Mouse (Mus musculus) layer of hippocampus, adult 18-20 months (tissue): ENCODE measurements around the gene Erap1. TPM values are rescaled to one million over a fixed set of nuclear protein-coding genes. Genes with fewer than 3 reads are reported as not detected.
"Not testable (repeated sequence)": the region's sequence is repeated elsewhere in the genome, so short reads cannot be mapped to it uniquely, and the experiment has no call there.

Source experiments
- DNase-seq, 2 experiments: peaks; one replicate each; pipeline ENCODE4 v3.0.0; 2022; ENCODE audit warnings: low spot score in 2 of 2
- long read RNA-seq: library from polyadenylated mRNA; stranded (forward); transcript quantifications from one replicate; pipeline ENCODE4 v2.0.0, GENCODE M21; 2021
- total RNA-seq, 2 experiments: library from RNA; stranded (reverse); gene quantifications; 2 replicates each; pipeline ENCODE4 v1.2.3; 2021

Gene Erap1
- 1 to 10 TPM; 8.7 to 9.3 TPM for total RNA-seq
- long read RNA-seq, full-length matches to known transcripts, result 2 of 3 reads
- long read RNA-seq, partial matches to known transcripts, result 0 of 3 reads
- long read RNA-seq, other reads (novel, unspliced or antisense), result 1 of 3 reads

GRCm38 (mm10) chr13:74638793-74639711, at the start of gene Erap1:
Erap1 (plus strand) TSS chr13:74639568.
- peak; percentile 7 to 63 for DNase-seq

DNA sequence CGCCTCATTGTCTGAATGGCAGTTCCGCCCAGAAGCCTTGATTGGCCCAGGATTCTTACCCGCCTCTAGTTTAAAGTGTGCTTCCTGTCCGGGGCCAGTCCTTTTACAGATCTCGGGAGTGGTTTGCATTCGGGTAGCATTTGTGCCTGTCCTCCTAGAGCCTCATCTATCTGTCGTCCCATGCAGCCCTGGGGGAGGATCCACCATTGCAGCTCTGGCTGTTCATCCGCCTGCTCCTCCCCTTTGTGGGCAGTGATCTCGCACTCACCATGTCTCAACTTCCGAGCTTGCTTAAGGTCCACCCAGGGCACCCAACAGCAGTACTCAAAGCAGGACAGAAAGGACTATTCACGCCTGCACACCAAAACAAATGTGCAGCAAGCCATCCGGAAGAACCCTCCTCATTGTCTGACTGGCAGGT, 48.0 kb upstream of the Erap1 start:
- not testable (repeated sequence) for DNase-seq

DNA sequence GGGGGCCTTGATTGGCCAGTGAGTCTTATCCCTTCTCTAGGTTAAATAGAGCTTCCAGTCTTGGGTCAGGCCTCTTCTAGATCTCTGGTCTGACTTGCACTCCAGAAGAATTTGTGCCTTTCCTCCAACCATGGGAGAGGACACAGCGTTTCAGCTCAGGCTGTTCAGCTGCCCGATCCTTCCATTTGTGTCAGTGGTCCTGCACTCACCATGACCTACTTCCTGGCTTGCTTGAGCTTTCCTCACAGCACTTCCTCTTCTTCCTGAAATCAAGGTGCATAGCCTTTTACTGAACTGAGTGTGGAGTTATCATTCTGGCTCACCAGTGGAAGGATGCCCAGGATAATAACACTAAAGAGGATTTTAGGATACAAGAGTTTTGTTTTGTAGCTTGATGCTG, 47.5 kb upstream of the Erap1 start:
- not testable (repeated sequence) for DNase-seq

DNA sequence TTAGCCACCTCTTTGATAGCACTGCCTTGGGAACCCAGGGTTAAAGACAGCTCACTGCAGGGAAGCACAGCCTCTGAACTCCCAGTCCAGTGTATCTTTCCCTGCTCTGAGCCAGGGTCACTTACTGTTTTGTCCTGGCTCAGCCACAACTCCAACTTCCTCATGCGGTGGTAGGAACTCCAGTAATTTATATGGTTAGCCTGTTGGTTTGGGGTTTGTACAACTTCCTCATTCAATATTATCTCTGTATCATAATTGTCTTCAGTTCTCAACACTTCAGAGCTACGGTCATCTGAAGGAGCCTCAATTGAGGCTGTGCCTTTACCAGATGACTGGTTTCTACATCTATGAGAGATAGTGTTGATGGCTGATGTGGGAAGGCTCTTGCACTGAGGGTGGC, 42.3 kb upstream of the Erap1 start:
- not testable (repeated sequence) for DNase-seq

GRCm38 (mm10) chr13:74601776-74602175, 37.6 kb upstream of the Erap1 start:
- DNase-seq, result not testable (repeated sequence)

- peak; percentile 77 to 89 for DNase-seq
Observed at GRCm38 (mm10) chr13:74617163-74618019, 22.0 kb upstream of the Erap1 start.

DNA sequence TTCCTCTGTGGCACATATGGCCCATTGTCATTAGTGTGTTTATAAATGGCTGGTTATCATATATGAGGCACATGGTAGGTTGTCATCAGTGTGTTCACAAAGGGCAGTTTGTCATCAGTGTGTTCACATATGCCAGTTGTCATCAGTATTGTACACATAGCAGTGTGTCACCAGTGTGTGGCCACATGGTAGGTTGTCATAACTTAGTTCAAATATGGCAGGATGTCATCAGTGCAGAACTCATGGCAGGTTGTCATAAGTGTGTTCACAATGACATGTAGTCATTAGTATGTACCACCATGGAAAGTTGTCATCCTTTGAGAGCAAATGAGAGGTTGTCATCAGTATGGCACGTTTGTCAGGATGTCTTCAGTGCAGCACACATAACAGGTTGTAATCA, 7.0 kb upstream of the Erap1 start:
- DNase-seq, result no peak

GRCm38 (mm10) chr13:74632857-74633256, 6.5 kb upstream of the Erap1 start:
- no peak for DNase-seq

- peak; percentile 32 to 69 for DNase-seq
Observed at GRCm38 (mm10) chr13:74639712-74640522, 549 bp downstream of the Erap1 start.

GRCm38 (mm10) chr13:74640523-74640920, 1.2 kb downstream of the Erap1 start:
- DNase-seq, result not testable (repeated sequence)

GRCm38 (mm10) chr13:74695497-74696193, 56.3 kb downstream of the Erap1 start:
- no peak for DNase-seq

GRCm38 (mm10) chr13:74696225-74696624, 56.9 kb downstream of the Erap1 start:
- no peak for DNase-seq

DNA sequence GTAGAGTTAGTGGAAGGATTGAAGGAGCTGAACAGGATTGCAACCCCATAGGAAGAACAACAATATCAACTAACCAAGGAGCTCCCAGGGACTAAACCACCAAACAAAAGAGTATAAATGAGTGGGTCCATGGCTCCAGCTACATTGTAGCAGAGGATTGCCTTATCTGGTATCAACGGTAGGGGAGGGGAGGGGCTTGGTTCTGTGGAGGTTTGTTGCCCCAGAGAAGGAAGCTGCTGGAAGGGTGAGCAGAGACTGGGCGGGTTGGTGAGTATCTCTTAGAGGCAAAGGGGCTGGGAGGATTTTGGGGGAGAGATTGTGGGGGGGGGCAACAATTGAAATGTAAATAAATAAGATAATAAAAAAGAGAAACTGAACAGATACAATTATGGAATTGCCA, 79.6 kb downstream of the Erap1 start:
- no peak for DNase-seq

DNA sequence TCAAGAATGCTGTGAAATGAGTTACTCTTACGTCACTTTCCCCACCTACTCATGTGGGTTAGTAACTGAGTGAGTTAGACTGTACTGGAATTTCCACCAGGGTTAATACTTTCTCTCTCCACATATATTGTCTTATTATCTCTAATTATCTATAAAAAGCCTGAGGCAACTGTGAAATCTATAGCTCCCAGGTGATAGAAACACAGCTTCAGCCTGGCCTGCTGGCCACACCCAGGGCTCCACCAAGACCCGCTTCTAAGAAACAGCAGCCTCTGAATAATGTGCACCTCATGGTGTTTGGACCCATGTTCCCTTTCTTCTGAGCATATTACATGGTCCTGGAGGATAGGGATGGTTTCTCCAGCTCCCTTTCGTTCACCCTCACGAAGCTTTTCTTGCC, 94.4 kb downstream of the Erap1 start:
- no peak for DNase-seq

- no peak for DNase-seq
Observed at GRCm38 (mm10) chr13:74735834-74736233, 96.5 kb downstream of the Erap1 start.

DNA sequence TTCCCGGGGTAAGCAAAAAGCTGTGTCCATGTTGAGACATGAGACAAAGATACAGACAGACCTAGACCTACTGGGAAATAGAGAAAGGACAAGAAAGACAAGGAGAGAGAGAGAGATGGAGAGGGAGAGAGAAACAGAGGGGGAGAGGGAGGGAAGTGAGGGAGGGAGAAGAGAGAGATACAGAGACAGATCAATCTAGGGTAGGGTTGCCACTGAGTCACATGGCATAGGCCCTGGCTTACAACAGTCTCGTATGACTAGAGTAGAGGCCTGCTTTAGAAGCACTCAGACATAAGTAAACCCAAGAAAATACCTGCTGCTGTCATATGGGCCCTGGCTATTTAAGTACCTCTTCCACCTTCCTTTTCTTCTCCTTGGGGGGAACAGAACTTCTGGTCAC, 97.0 kb downstream of the Erap1 start:
- DNase-seq, result no peak
